Mouse (Mus musculus): Measurements from ENCODE around the gene Fndc3c1.
"Not testable (repeated sequence)": the region's sequence is repeated elsewhere in the genome, so short reads cannot be mapped to it uniquely, and the experiment has no call there.

Gene Fndc3c1

GRCm38 (mm10) chrX:106485101-106485651, at the start of gene Fndc3c1:
TSS of gene Fndc3c1 (minus strand) at chrX:106485401.
- no peak for DNase-seq

- DNase-seq: no peak
Observed at GRCm38 (mm10) chrX:106486451-106486850, 1.2 kb upstream of the Fndc3c1 start.

- DNase-seq: no peak
Observed at GRCm38 (mm10) chrX:106485671-106486070, 470 bp upstream of the Fndc3c1 start.

- DNase-seq: not testable (repeated sequence)
Observed at GRCm38 (mm10) chrX:106479891-106480290, 5.3 kb downstream of the Fndc3c1 start.

GRCm38 (mm10) chrX:106385304-106385703, 99.9 kb downstream of the Fndc3c1 start:
- no peak for DNase-seq

- DNase-seq: no peak
Observed at GRCm38 (mm10) chrX:106380608-106381007, 104.6 kb downstream of the Fndc3c1 start.

All from lung, adult 18-20 months (tissue).